Mouse (Mus musculus): ENCODE data around the gene Lamtor1. TPM values are rescaled to one million over a fixed set of nuclear protein-coding genes. Genes with fewer than 3 reads are reported as not detected.
A peak's percentile ranks its signal among the peaks of the same experiment; 100 is the strongest.
"Not testable (repeated sequence)": the region's sequence is repeated elsewhere in the genome, so short reads cannot be mapped to it uniquely, and the experiment has no call there.

Gene Lamtor1
- polyA plus RNA-seq, 1 experiment from 2014 or later, result 151 TPM

GRCm38 (mm10) chr7:101906696-101907095 is 992 bp downstream of the Lamtor1 start:
- ATAC-seq (ENCODE audit: low FRiP score), result no peak
- peaks cover 40% of the 10 kb centered on the region for H3K36me3 ChIP-seq
- H3K27me3 ChIP-seq, result no peaks in the 10 kb centered on the region
- no peaks in the 10 kb centered on the region for H3K9me3 ChIP-seq
- WGBS, result 81% methylated on average over 8 of the region's 8 CpGs
- H3K9ac ChIP-seq, result peak overlapping the region; percentile 88
- peak overlapping the region; percentile 77 for H3K4me3 ChIP-seq
- H3K4me2 ChIP-seq, result peak overlapping the region; percentile 74
- H3K4me1 ChIP-seq (replicated peaks), result peaks cover 30% of the 10 kb centered on the region
- H3K27ac ChIP-seq, result peak overlapping the region; percentile 97; the same call in 1 of the 2 replicates

GRCm38 (mm10) chr7:101908367-101908766 is 2.7 kb downstream of the Lamtor1 start:
- Histone ChIP-seq H3K4me1 (replicated peaks) (peaks cover 30% of the 10 kb centered on the region), H3K27me3 (no peaks in the 10 kb centered on the region), H3K36me3 (peaks cover 45% of the 10 kb centered on the region), H3K9ac (peak overlapping the region; percentile 35), H3K4me3 (no peak overlapping the region), H3K9me3 (no peaks in the 10 kb centered on the region), H3K27ac (no peak overlapping the region), H3K4me2 (no peak overlapping the region)
- 82% methylated on average over 4 of the region's 4 CpGs for WGBS
- ATAC-seq (ENCODE audit: low FRiP score), result no peak

DNA sequence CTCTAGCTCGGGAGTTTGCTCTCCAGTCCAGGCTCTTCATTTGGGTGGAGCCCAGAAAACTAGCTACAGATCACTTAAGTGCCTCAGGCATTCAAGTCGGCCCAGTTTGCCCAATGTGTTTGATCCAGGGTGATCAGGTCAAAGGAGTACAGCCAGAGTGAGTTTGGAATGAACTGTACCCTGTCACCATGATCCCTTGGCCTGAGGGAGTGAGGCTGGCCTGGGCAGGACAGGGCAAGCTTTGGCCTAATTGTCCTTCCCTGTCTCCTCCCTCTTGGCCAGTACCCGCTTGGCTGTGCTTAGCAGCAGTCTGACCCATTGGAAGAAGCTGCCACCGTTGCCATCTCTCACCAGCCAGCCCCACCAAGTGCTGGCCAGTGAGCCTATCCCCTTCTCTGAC is 4.4 kb downstream of the Lamtor1 start:
- no peak overlapping the region for H3K27ac ChIP-seq
- no peak overlapping the region for H3K4me2 ChIP-seq
- no peaks in the 10 kb centered on the region for H3K27me3 ChIP-seq
- WGBS, result 94% methylated on average over 4 of the region's 4 CpGs
- no peak for ATAC-seq (ENCODE audit: low FRiP score)
- no peak overlapping the region for H3K9ac ChIP-seq
- H3K9me3 ChIP-seq, result no peaks in the 10 kb centered on the region
- peaks cover 26% of the 10 kb centered on the region for H3K4me1 ChIP-seq (replicated peaks)
- peaks cover 59% of the 10 kb centered on the region for H3K36me3 ChIP-seq
- H3K4me3 ChIP-seq, result no peak overlapping the region

- Histone ChIP-seq H3K4me3 (no peak overlapping the region), H3K27me3 (no peaks in the 10 kb centered on the region), H3K9me3 (no peaks in the 10 kb centered on the region), H3K4me2 (no peak overlapping the region), H3K4me1 (replicated peaks) (peaks cover 16% of the 10 kb centered on the region), H3K9ac (no peak overlapping the region), H3K27ac (no peak overlapping the region), H3K36me3 (peaks cover 59% of the 10 kb centered on the region)
- no peak for ATAC-seq (ENCODE audit: low FRiP score)
- 62% methylated on average over 3 of the region's 3 CpGs for WGBS
Observed at GRCm38 (mm10) chr7:101911982-101912381, 6.3 kb downstream of the Lamtor1 start.

DNA sequence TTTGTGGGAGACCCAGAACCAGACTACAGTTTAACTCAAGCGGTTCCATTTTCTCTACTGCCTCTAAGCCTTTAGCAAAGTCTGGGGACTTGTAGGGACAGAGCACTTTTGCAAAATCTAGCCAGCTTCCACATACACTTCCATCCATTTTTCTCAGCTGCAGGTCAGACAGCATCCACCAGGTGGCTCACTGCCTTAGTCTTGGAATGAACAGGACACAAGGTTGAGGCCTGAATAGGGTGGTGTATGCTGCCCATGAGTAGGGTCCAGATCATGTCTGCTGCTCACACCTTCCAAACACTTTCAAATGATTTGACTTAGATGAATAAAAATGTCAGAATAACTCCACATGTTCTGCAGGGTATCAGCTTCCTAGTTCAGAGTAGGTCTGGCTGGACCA is 12.4 kb downstream of the Lamtor1 start:
- ATAC-seq (ENCODE audit: low FRiP score), result peak; percentile 76; the same call in 1 of the 2 replicates
- H3K27me3 ChIP-seq, result no peaks in the 10 kb centered on the region
- no peak overlapping the region for H3K9ac ChIP-seq
- no peak overlapping the region for H3K4me2 ChIP-seq
- WGBS, result 22% methylated on average over 1 of the region's 1 CpGs
- H3K4me3 ChIP-seq, result no peak overlapping the region
- H3K36me3 ChIP-seq, result peaks cover 17% of the 10 kb centered on the region
- H3K9me3 ChIP-seq, result no peaks in the 10 kb centered on the region
- H3K27ac ChIP-seq, result no peak overlapping the region
- no peaks in the 10 kb centered on the region for H3K4me1 ChIP-seq (replicated peaks)

GRCm38 (mm10) chr7:101925892-101926291 is 20.2 kb downstream of the Lamtor1 start:
- H3K9ac ChIP-seq; ATAC-seq (ENCODE audit: low FRiP score); H3K4me2 ChIP-seq; H3K9me3 ChIP-seq; H3K27me3 ChIP-seq; H3K4me1 ChIP-seq (replicated peaks); H3K27ac ChIP-seq; H3K36me3 ChIP-seq; H3K4me3 ChIP-seq: not testable (repeated sequence)

- ATAC-seq (ENCODE audit: low FRiP score), result no peak
- no peaks in the 10 kb centered on the region for H3K36me3 ChIP-seq
- H3K27me3 ChIP-seq, result no peaks in the 10 kb centered on the region
- H3K27ac ChIP-seq, result no peak overlapping the region
- WGBS, result 88% methylated on average over 3 of the region's 3 CpGs
- no peaks in the 10 kb centered on the region for H3K9me3 ChIP-seq
- no peak overlapping the region for H3K4me3 ChIP-seq
- no peak overlapping the region for H3K4me2 ChIP-seq
- no peak overlapping the region for H3K9ac ChIP-seq
- peaks cover 6% of the 10 kb centered on the region for H3K4me1 ChIP-seq (replicated peaks)
Observed at GRCm38 (mm10) chr7:101928093-101928492, 22.4 kb downstream of the Lamtor1 start.

DNA sequence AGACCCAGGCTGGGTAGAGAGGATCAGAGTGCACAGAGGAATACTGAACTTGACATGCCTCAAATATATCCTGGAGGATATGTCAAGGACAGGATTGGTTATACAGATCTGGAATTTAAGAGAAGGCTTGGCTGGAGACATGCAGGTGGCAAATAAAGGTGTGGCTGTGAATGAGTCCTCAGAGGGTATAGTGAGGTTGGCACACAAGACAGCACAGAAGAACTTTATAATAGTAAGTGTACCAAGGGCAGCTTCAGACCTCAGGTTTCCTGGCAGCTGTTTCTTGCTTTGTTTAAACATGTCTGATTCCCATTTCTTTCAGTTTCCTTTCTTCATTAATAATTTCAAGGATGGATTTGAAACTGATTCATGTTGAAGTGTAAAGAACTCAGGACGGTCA is 26.8 kb downstream of the Lamtor1 start:
- Histone ChIP-seq H3K4me2 (peak overlapping the region; percentile 82; the same call in 1 of the 2 replicates), H3K4me1 (replicated peaks) (peaks cover 39% of the 10 kb centered on the region), H3K36me3 (no peaks in the 10 kb centered on the region), H3K27ac (no peak overlapping the region), H3K27me3 (no peaks in the 10 kb centered on the region), H3K4me3 (peak overlapping the region; percentile 88), H3K9ac (peak overlapping the region; percentile 26; the same call in 1 of the 2 replicates), H3K9me3 (no peaks in the 10 kb centered on the region)
- ATAC-seq (ENCODE audit: low FRiP score), result no peak
- 94% methylated on average over 1 of the region's 1 CpGs for WGBS

DNA sequence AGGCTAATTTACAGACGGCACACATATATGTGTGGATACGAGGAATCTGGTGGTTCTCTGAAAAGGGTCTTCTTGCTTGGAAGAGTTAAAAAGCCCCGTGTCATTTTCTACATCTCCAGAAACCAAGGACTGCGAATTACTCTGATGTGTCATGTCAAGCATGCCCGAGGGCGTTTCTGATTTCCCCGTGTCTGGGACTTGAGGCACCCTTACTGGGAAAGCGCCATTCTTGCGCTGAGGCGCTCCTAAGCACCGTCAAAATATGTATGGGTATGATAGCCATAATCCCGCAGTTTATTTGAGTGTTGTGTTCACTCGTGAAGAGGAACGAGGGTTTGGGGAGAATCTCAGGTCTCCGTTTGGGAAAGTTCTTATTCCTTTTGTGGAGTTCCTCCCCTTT is 27.6 kb downstream of the Lamtor1 start:
- Histone ChIP-seq H3K27me3 (no peaks in the 10 kb centered on the region), H3K9me3 (no peaks in the 10 kb centered on the region), H3K9ac (peak overlapping the region; percentile 77), H3K27ac (peak overlapping the region; percentile 63), H3K4me2 (peak overlapping the region; percentile 82), H3K36me3 (no peaks in the 10 kb centered on the region), H3K4me1 (replicated peaks) (peaks cover 39% of the 10 kb centered on the region), H3K4me3 (peak overlapping the region; percentile 88)
- peak; percentile 44 for ATAC-seq (ENCODE audit: low FRiP score)
- 7% methylated on average over 15 of the region's 15 CpGs for WGBS

DNA sequence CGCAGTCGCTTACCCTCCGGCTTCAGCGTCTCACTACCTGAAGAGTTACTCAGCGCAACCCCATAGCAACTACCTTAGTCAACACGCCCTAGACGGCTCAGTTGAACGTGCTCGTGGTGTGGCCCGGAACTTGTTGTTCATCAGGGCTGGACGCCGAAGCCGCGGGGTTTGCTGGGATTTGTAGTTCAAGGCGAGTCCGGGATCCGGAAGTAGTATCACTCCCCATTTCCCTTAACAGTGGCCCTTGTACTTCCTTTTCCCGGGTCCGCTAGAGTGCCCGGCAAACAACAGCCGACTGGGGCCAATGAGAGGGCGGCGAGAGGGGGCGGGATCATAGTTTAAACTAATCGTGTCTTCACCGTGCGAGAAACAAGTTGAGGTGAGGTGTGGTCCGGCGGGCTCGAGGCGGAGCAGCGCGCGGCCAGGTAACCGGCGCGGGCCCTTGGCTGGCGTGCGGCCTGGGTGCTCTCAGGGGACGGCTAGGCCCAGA is 28.1 kb downstream of the Lamtor1 start, which contains the start of the genes Lrrc51 and Numa1:
Lrrc51 (minus strand) TSS at position 145 of the 490 bp plus-strand sequence.
Numa1 (plus strand) TSS at position 361 of the 490 bp plus-strand sequence.
- Histone ChIP-seq H3K27ac (peak within 1 kb of the TSS; percentile 84), H3K4me1 (replicated peaks) (peaks cover 39% of the 10 kb centered on the region), H3K36me3 (no peaks in the 10 kb centered on the region), H3K4me2 (peak within 1 kb of the TSS; percentile 82), H3K4me3 (peak within 1 kb of the TSS; percentile 88), H3K27me3 (no peaks in the 10 kb centered on the region), H3K9ac (peak within 1 kb of the TSS; percentile 86), H3K9me3 (no peaks in the 10 kb centered on the region)
- ATAC-seq (ENCODE audit: low FRiP score), result peak; percentile 99
- under 1% methylated on average over 39 of the region's 40 CpGs for WGBS

DNA sequence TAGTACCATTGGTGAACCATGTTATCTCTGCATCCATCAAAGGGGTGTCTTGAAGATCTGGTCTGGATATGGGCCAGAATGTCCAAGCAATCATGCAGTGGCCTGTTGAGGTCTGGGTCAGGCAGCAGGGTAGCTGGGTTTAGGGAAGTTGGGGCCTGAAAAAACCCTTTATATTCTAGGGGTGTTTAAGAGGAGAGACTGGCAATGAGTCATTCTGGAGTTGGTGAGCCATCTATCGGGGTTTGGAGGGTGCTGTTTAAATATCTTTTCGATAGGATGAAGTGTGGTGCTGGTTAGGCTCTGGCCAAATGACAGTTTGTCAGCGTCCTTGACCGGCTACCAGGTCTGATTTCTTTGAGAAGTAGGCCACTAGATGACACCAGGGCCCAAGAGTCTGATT is 30.3 kb downstream of the Lamtor1 start:
- WGBS, result 97% methylated on average over 4 of the region's 4 CpGs
- no peak overlapping the region for H3K9ac ChIP-seq

DNA sequence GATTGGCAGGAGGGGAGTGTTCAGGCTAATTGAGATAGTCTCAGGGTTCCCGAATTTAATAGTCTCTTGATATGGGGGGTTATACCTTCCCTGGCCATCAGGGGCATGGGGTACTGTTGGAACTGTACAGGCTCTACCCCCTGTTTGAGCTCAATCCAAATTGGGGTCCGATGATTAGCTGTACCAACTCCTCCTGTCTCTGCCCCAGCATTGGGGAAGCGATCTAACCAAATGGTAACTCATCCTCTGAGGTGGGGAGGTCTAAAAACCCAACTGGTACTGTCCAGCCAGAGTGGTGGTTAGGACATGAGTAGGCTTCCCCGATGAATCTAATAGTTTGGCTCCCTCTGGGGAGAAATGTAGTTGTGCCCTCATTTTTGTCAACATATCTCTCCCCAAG is 31.3 kb downstream of the Lamtor1 start:
- Histone ChIP-seq H3K9me3 (no peaks in the 10 kb centered on the region), H3K36me3 (no peaks in the 10 kb centered on the region), H3K27ac (no peak overlapping the region), H3K4me1 (replicated peaks) (peaks cover 39% of the 10 kb centered on the region), H3K4me3 (no peak overlapping the region), H3K27me3 (no peaks in the 10 kb centered on the region), H3K4me2 (no peak overlapping the region), H3K9ac (no peak overlapping the region)
- WGBS, result 96% methylated on average over 4 of the region's 4 CpGs
- no peak for ATAC-seq (ENCODE audit: low FRiP score)

More for the DNA sequence above, 30.3 kb downstream of the Lamtor1 start:
- H3K9me3 ChIP-seq, result no peaks in the 10 kb centered on the region
- no peaks in the 10 kb centered on the region for H3K27me3 ChIP-seq
- H3K4me2 ChIP-seq, result no peak overlapping the region
- peaks cover 39% of the 10 kb centered on the region for H3K4me1 ChIP-seq (replicated peaks)
- no peak for ATAC-seq (ENCODE audit: low FRiP score)
- no peak overlapping the region for H3K4me3 ChIP-seq
- no peak overlapping the region for H3K27ac ChIP-seq
- H3K36me3 ChIP-seq, result no peaks in the 10 kb centered on the region

DNA sequence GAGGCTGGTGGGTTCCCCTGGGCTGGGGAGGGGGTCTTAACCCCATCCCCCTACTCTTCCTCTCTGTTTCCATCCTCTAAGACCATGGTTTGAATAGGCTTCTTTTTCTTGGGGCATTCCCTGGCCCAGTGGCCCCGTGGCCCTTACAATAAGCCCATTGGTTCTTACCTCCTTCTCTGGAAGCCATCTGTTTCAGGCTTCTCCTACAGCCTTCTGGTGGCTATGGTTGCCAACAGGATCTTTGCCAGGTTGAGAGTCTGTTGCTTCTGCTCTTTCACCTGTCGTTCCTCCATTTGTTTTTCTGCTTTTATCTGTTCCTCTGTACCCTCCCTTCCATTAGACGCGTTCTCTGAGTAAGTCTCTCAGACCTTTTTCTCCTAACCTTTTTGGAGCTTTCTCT is 31.9 kb downstream of the Lamtor1 start:
- ATAC-seq (ENCODE audit: low FRiP score), result no peak
- no peak overlapping the region for H3K27ac ChIP-seq
- no peaks in the 10 kb centered on the region for H3K27me3 ChIP-seq
- no peak overlapping the region for H3K4me3 ChIP-seq
- H3K4me2 ChIP-seq, result no peak overlapping the region
- peaks cover 37% of the 10 kb centered on the region for H3K4me1 ChIP-seq (replicated peaks)
- H3K9me3 ChIP-seq, result no peaks in the 10 kb centered on the region
- no peaks in the 10 kb centered on the region for H3K36me3 ChIP-seq
- WGBS, result 91% methylated on average over 4 of the region's 4 CpGs
- no peak overlapping the region for H3K9ac ChIP-seq
